Mouse (Mus musculus): ENCODE data around the gene Gm49333.

- TF ChIP-seq POLR2A (IDR thresholded peaks at IDR 0.05; ENCODE audit: extremely low read depth, insufficient read depth, low read length) = no peak
- TF ChIP-seq CTCF (IDR thresholded peaks at IDR 0.05; ENCODE audit: low read depth, low read length) = no peak
Measured at GRCm38 (mm10) chr16:20672965-20673705, 61.7 kb downstream of the Gm49333 start.
